11 mouse cellular contexts compared by ENCODE assay signal in genomic region chr9:110277431-110277881, GRCm38 (mm10). TPM values are rescaled to one million over a fixed set of nuclear protein-coding genes. Genes with fewer than 3 reads are reported as not detected.
DNase-seq lines count a peak whose midpoint lies in the region; ATAC-seq and TF ChIP-seq lines count a peak whose summit lies in the region.
"Had no signal": no experiment of that assay in that cellular context is flagged by ENCODE, and none has a peak within 500 bp of the region (broad histone marks: within the 10 kb centered on the region; RNA-seq: fewer than 3 reads in every experiment).

No protein-coding gene starts in this region.

- TF ChIP-seq CTCF in left cerebral cortex, adult 2 months (IDR thresholded peaks at IDR 0.05) = no peak

- intact Hi-C loops in left cerebral cortex, adult 2 months (cut with DNase I) = no loop called here

- ATAC-seq in kidney, embryonic 16.5 days (ENCODE audit: low FRiP score, low TSS enrichment) = no peak
- ATAC-seq in intestine, embryonic 16.5 days = no peak
- ATAC-seq: forebrain, embryonic 14.5 days had no signal

- no peak overlapping the region for H3K4me2 ChIP-seq in kidney, embryonic 16.5 days (replicated peaks; ENCODE audit: low read depth, low read length)
- no peak overlapping the region for H3K4me2 ChIP-seq in intestine, embryonic 16.5 days (ENCODE audit: low read depth, low read length)
- H3K4me2 ChIP-seq: heart, embryonic 13.5 days had no signal

- H3K9me3 ChIP-seq in kidney, embryonic 16.5 days (ENCODE audit: low read length) = no peaks in the 10 kb centered on the region
- H3K9me3 ChIP-seq in intestine, embryonic 16.5 days (ENCODE audit: control insufficient read depth, low read length) = no peaks in the 10 kb centered on the region
- H3K9me3 ChIP-seq: heart, embryonic 13.5 days had no signal

- no peaks in the 10 kb centered on the region for H3K4me1 ChIP-seq in kidney, embryonic 16.5 days (ENCODE audit: insufficient read depth, low read length)
- H3K4me1 ChIP-seq in intestine, embryonic 16.5 days (ENCODE audit: control insufficient read depth, insufficient read depth, low read length) = no peaks in the 10 kb centered on the region
- H3K4me1 ChIP-seq: heart, embryonic 13.5 days had no signal

- no peak overlapping the region for H3K27ac ChIP-seq in kidney, embryonic 16.5 days (ENCODE audit: low read length)
- H3K27ac ChIP-seq in left cerebral cortex, adult 2 months = peak overlapping the region; percentile 37; the same call in 1 of the 2 replicates
- H3K27ac ChIP-seq in intestine, embryonic 16.5 days (ENCODE audit: low read length) = no peak overlapping the region
- H3K27ac ChIP-seq: heart, embryonic 13.5 days had no signal

- H3K27me3 ChIP-seq in kidney, embryonic 16.5 days (ENCODE audit: insufficient read depth, low read length) = no peaks in the 10 kb centered on the region
- no peaks in the 10 kb centered on the region for H3K27me3 ChIP-seq in intestine, embryonic 16.5 days (replicated peaks; ENCODE audit: control insufficient read depth, insufficient read depth, low read length)
- H3K27me3 ChIP-seq: heart, embryonic 13.5 days had no signal

- H3K36me3 ChIP-seq in kidney, embryonic 16.5 days (ENCODE audit: insufficient read depth, low read length) = no peaks in the 10 kb centered on the region
- H3K36me3 ChIP-seq in intestine, embryonic 16.5 days (ENCODE audit: control insufficient read depth, insufficient read depth, low read length) = no peaks in the 10 kb centered on the region
- H3K36me3 ChIP-seq: heart, embryonic 13.5 days had no signal

- WGBS in kidney, embryonic 16.5 days = 68% methylated on average over 8 of the region's 8 CpGs
- WGBS in intestine, embryonic 16.5 days = 60% methylated on average over 8 of the region's 8 CpGs

- no peak overlapping the region for H3K9ac ChIP-seq in kidney, embryonic 16.5 days (replicated peaks; ENCODE audit: low read length)
- no peak overlapping the region for H3K9ac ChIP-seq in intestine, embryonic 16.5 days (ENCODE audit: low read depth, low read length)
- H3K9ac ChIP-seq: heart, embryonic 13.5 days had no signal

- H3K4me3 ChIP-seq in kidney, embryonic 16.5 days (ENCODE audit: low read length) = no peak overlapping the region
- no peak overlapping the region for H3K4me3 ChIP-seq in left cerebral cortex, adult 2 months
- H3K4me3 ChIP-seq in intestine, embryonic 16.5 days (ENCODE audit: low read length) = no peak overlapping the region
- H3K4me3 ChIP-seq: heart, embryonic 13.5 days had no signal

- DNase-seq in kidney, postnatal 14 days = peak; percentile 13
- DNase-seq in brain, adult 2 months (ENCODE audit: low read depth, low spot score) = peak; percentile 33
- DNase-seq in left cerebral cortex, adult 2 months (ENCODE audit: extremely low spot score in 1 of 2, low spot score in 2 of 2) = peak; percentile 39 to 72
- DNase-seq in right cerebral cortex, postnatal 25 days = peak; percentile 58
- no peak for DNase-seq in lung, postnatal 36 days
- DNase-seq: lung, postnatal 4 days; thymus, postnatal 14 days had no signal

RNA-seq across cellular contexts. Expression of gene Elp6, which starts 27.5 kb away (rescaled TPM):
- 29.6 and 32.4 TPM in 2 replicates for polyA plus RNA-seq in kidney, embryonic 16.5 days (2015; fragmentation: Nextera tagmentation; extraction: Ambion mirVana)
- total RNA-seq in left cerebral cortex, adult 2 months (2021) = 10 to 100 TPM in 1 of 2 experiments, 1 to 10 TPM in 1; 9.1 to 14.1 TPM
- 19.9 and 20.5 TPM in 2 replicates for polyA plus RNA-seq in intestine, embryonic 16.5 days (2015; fragmentation: Nextera tagmentation; extraction: Ambion mirVana)

RNA-seq across cellular contexts. Expression of gene Cspg5, which starts 33.9 kb away (rescaled TPM):
- 1.7 and 2.5 TPM in 2 replicates for polyA plus RNA-seq in kidney, embryonic 16.5 days (2015; fragmentation: Nextera tagmentation; extraction: Ambion mirVana)
- total RNA-seq in left cerebral cortex, adult 2 months (2021) = 100 to 1,000 TPM; 352 to 356 TPM
- polyA plus RNA-seq in intestine, embryonic 16.5 days (2015; fragmentation: Nextera tagmentation; extraction: Ambion mirVana) = 2.4 and 2.7 TPM in 2 replicates

RNA-seq across cellular contexts. Expression of gene Scap, which starts 55.6 kb away (rescaled TPM):
- 37.7 and 38.7 TPM in 2 replicates for polyA plus RNA-seq in kidney, embryonic 16.5 days (2015; fragmentation: Nextera tagmentation; extraction: Ambion mirVana)
- 100 to 1,000 TPM in 1 of 2 experiments, 10 to 100 TPM in 1; 97.0 to 107 TPM for total RNA-seq in left cerebral cortex, adult 2 months (2021)
- polyA plus RNA-seq in intestine, embryonic 16.5 days (2015; fragmentation: Nextera tagmentation; extraction: Ambion mirVana) = 25.2 and 26.8 TPM in 2 replicates
